Mouse (Mus musculus) intestine, postnatal 0 days (tissue): ENCODE results near the gene Mark3. TPM values are rescaled to one million over a fixed set of nuclear protein-coding genes. Genes with fewer than 3 reads are reported as not detected.

Experiments used
- ATAC-seq: fragments of 200-750 bp; cut with Nextera tagmentation; 2 replicates; pipeline ENCODE4 v1.8.0; 2017; ENCODE audit warnings: mild to moderate bottlenecking, moderate TSS enrichment, moderate library complexity
- H3K27ac ChIP-seq: fragments of 300-500 bp; sonication (generic); 2 replicates; pipeline ENCODE4 v1.5.1; 2014; ENCODE audit warnings: mild to moderate bottlenecking, low read depth, low read length, moderate library complexity
- H3K27me3 ChIP-seq: fragments of 300-500 bp; sonication (generic); replicated peaks from 2 replicates; pipeline ENCODE4 v1.6.1; 2014; ENCODE audit warnings: low read length, mixed read lengths; ENCODE audit not compliant: control insufficient read depth, insufficient read depth
- H3K36me3 ChIP-seq: fragments of 300-500 bp; sonication (generic); 2 replicates; pipeline ENCODE4 v1.6.1; 2014; ENCODE audit warnings: mild to moderate bottlenecking, moderate library complexity; ENCODE audit not compliant: control insufficient read depth, insufficient read depth
- H3K4me1 ChIP-seq: fragments of 300-500 bp; sonication (generic); replicated peaks from 2 replicates; pipeline ENCODE4 v1.6.1; 2014; ENCODE audit warnings: antibody characterized with exemption, low read length, mixed read lengths; ENCODE audit not compliant: control insufficient read depth, insufficient read depth
- H3K4me2 ChIP-seq: fragments of 300-500 bp; sonication (generic); replicated peaks from 2 replicates; pipeline ENCODE4 v1.6.1; 2014; ENCODE audit warnings: low read depth, mild to moderate bottlenecking, moderate library complexity
- H3K4me3 ChIP-seq: fragments of 300-500 bp; sonication (generic); 2 replicates; pipeline ENCODE4 v1.5.1; 2014; ENCODE audit warnings: low read depth, low read length
- H3K9ac ChIP-seq: fragments of 300-500 bp; sonication (generic); 2 replicates; pipeline ENCODE4 v1.6.1; 2014; ENCODE audit warnings: mild to moderate bottlenecking, low read depth, low read length
- H3K9me3 ChIP-seq: fragments of 300-500 bp; sonication (generic); 2 replicates; pipeline ENCODE4 v1.6.1; 2016; ENCODE audit warnings: mixed run types; ENCODE audit not compliant: control insufficient read depth
- CTCF ChIP-seq: sonication (generic); IDR thresholded peaks from 2 replicates; pipeline ENCODE4 v1.5.1; 2016; ENCODE audit warnings: low read depth, mild to moderate bottlenecking, control low read depth, antibody characterized with exemption, moderate library complexity
- WGBS: fragments of 180-500 bp; shearing (Covaris S2); extraction: QIAGEN DNeasy Blood & Tissue Kit; methylation state at CpG from one replicate; pipeline ENCODE4 v1.1.7; 2014; 5-methylcytosine and 5-hydroxymethylcytosine counted together
- polyA plus RNA-seq: library from polyadenylated mRNA; unstranded; fragments of >200 nt; fragmentation: Nextera tagmentation; extraction: Ambion mirVana; gene quantifications from 2 replicates; pipeline ENCODE4 v1.2.1, GENCODE M21; 2015

The Mark3 gene
- polyA plus RNA-seq, 1 experiment from 2014 or later: 24.7 TPM

DNA sequence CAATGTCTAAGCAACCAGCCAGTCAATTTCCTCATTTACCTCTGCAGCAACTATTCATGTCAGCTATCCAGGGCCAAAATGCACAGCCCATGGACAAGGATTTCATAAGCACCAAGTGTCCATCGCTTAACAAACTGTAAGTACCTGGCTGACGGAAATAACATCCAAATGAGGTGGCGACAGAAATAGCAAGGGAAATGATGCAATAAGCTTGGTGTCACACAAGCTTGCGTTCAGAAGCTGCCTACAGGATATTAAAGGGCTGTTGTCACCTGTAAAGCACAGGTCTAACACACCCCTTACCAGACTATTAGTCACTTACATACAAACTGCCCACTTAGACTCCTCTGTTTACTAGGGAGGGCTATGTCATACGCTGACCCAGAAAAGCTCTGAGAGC, 38.6 kb upstream of the Mark3 start:
- 0 out of 2 replicates have a peak overlapping the region, but pooled peaks have one; percentile 37 for H3K27ac ChIP-seq

DNA sequence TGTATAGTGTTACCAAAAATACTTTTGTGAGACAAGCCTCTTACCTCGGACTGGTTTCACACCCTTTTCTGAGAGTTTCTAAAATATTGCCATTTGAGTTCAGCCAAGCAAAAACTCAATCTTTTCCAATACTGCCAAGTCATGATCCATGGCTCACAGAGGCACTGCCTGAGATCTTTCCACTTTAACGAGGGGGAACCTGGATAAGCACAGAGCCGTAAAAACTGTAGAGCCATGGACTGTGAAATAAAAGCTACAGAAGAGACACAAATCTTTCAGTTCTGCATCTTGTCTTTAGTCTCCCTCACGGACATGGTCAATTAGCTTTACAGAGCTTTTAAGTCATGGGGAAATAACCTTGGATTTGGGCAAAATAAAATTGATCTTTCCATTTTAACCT, 37.6 kb upstream of the Mark3 start:
- Histone ChIP-seq H3K4me1 (0 out of 2 replicates have a peak, but pooled peaks cover 9% of the 10 kb centered on the region), H3K9me3 (no peaks in the 10 kb centered on the region), H3K27me3 (no peaks in the 10 kb centered on the region), H3K4me2 (peak overlapping the region; percentile 82), H3K4me3 (peak overlapping the region; percentile 88), H3K36me3 (peaks cover 25% of the 10 kb centered on the region), H3K27ac (peak overlapping the region; percentile 94), H3K9ac (peak overlapping the region; percentile 98)
- TF ChIP-seq CTCF: no peak
- ATAC-seq: no peak
- 37% methylated on average over 4 of the region's 4 CpGs for WGBS

More for the DNA sequence above, 38.6 kb upstream of the Mark3 start:
- Histone ChIP-seq H3K4me2 (peak overlapping the region; percentile 14; the same call in 1 of the 2 replicates), H3K9ac (no peak overlapping the region), H3K36me3 (peaks cover 15% of the 10 kb centered on the region), H3K9me3 (no peaks in the 10 kb centered on the region), H3K4me3 (no peak overlapping the region), H3K27me3 (no peaks in the 10 kb centered on the region), H3K4me1 (0 out of 2 replicates have a peak, but pooled peaks cover 9% of the 10 kb centered on the region)
- no peak for ATAC-seq
- no peak for TF ChIP-seq CTCF
- WGBS: 49% methylated on average over 5 of the region's 5 CpGs

DNA sequence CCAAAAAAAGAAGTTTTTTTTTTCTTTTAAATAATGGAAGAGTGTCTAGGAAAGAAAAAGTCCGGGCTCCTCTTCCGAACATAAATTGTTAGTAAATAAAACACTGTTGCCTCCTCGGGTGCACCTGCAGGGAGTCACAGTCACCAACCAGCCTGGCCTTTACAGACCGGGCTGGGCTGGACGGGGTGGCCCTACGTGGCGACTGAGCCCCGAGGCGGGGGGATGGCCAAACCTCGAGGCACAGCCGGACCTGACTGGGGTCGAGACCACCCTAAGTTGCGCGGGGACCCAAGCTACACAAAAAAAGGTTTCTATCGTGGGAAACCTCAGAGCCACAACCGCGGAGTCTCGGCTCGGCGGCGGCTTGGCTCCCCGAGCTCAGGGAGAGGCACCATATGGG, 37.0 kb upstream of the Mark3 start:
- TF ChIP-seq CTCF: no peak
- Histone ChIP-seq H3K27ac (peak overlapping the region; percentile 94), H3K4me1 (0 out of 2 replicates have a peak, but pooled peaks cover 9% of the 10 kb centered on the region), H3K4me3 (peak overlapping the region; percentile 88), H3K4me2 (peak overlapping the region; percentile 82), H3K36me3 (peaks cover 31% of the 10 kb centered on the region), H3K9ac (peak overlapping the region; percentile 98), H3K9me3 (no peaks in the 10 kb centered on the region), H3K27me3 (no peaks in the 10 kb centered on the region)
- 0 out of 2 replicates have a peak, but pooled peaks have one; percentile 12 for ATAC-seq
- 0% methylated on average over 22 of the region's 22 CpGs for WGBS

DNA sequence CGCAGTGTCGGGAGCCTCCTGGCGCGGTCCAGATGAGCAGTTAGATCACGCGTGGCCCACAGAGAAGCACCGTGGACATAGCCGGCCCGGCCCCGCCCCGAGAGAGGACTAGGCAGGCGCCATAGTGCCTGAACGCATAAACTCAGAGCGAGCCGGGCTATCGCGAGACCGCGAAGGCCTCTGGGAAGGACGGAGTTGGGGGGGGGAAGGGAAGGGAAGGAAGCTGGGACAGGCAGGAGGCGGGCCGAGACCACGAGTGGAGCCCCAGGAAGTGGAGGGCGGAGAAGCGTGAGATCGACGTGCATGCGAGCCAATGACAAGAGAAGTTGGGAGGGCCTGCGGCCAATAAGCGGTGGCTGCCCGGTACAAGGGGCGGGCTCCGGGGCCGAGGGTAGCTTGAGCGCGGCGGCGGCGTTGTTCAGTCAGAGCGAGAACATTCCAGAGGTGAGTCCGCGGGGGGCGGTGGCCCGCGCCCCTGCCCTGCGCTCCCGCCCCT, 36.5 kb upstream of the Mark3 start, which contains the start of gene Eif5:
TSS of gene Eif5 (plus strand) at position 221 of the 496 bp plus-strand sequence.
- Histone ChIP-seq H3K9ac (peak within 1 kb of the TSS; percentile 100), H3K36me3 (peaks cover 36% of the 10 kb centered on the region), H3K27me3 (no peaks in the 10 kb centered on the region), H3K4me2 (peak within 1 kb of the TSS; percentile 82), H3K27ac (peak within 1 kb of the TSS; percentile 99), H3K9me3 (no peaks in the 10 kb centered on the region), H3K4me1 (0 out of 2 replicates have a peak, but pooled peaks cover 9% of the 10 kb centered on the region), H3K4me3 (peak within 1 kb of the TSS; percentile 88)
- TF ChIP-seq CTCF: no peak
- ATAC-seq: peak; percentile 93
- WGBS: under 1% methylated on average over 46 of the region's 47 CpGs

DNA sequence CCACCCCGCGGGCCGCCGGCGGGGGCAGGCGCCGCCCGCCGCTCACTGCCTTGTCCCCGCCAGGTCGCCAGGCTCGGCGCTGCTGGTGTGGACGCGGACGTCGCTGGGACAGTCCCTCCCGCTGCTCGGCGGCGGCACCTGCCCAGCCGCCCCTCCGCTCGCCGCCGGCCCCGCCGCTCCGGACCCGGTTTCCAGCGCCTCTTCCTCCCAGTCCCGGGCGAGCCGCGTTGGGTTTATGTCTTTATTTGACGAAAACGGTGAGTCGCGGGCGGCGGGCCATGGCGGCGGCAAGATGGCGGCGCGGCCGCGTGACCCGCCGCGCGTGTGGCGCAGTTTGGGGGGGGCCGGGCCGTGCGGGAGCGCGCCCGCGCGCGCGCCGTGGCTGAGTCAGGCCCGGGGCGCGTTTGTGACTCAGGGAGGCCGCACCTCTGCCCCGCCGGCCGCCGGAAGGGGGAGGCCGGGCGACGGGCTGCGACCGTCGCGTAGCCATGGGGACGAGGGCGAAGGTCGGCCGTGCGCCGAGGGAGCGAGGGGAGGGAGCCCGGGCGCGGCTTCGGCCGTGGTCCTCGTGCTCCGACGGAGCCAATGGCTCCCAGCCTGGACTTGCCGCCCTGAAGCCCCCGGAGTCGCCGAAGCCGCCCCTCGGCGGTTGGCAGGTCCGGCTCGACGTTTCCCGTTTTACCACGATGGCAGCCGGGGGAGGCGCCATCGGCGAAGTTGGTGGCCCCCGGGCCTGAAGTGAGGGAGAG, 35.9 kb upstream of the Mark3 start:
- peak overlapping the region; percentile 82 for H3K4me2 ChIP-seq
- peak overlapping the region; percentile 88 for H3K4me3 ChIP-seq
- H3K27ac ChIP-seq: peak overlapping the region; percentile 99
- H3K4me1 ChIP-seq: 0 out of 2 replicates have a peak, but pooled peaks cover 9% of the 10 kb centered on the region
- peak; percentile 84 for ATAC-seq
- no peaks in the 10 kb centered on the region for H3K9me3 ChIP-seq
- peak; percentile 34 for TF ChIP-seq CTCF
- H3K9ac ChIP-seq: peak overlapping the region; percentile 100
- no peaks in the 10 kb centered on the region for H3K27me3 ChIP-seq
- peaks cover 42% of the 10 kb centered on the region for H3K36me3 ChIP-seq
- under 1% methylated on average over 90 of the region's 111 CpGs for WGBS

DNA sequence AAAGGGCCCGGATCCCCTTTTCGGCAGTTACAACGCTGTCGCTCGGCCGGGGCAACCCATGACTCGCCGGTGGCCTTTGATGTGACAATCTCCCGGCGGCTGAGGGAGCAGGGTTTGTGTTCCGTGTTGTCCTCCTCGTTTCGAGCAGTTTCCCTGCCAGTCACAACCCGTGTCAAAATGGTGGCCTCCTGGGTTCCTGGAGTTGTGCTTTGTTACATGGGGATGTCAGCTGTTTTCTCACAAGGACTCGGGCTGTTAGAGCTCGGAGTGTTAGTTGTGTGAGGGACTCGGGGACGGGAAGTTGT, 35.3 kb upstream of the Mark3 start:
- TF ChIP-seq CTCF: no peak
- Histone ChIP-seq H3K27ac (peak overlapping the region; percentile 99), H3K9ac (peak overlapping the region; percentile 100), H3K4me1 (0 out of 2 replicates have a peak, but pooled peaks cover 9% of the 10 kb centered on the region), H3K27me3 (no peaks in the 10 kb centered on the region), H3K36me3 (peaks cover 48% of the 10 kb centered on the region), H3K4me2 (peak overlapping the region; percentile 82), H3K4me3 (peak overlapping the region; percentile 88), H3K9me3 (no peaks in the 10 kb centered on the region)
- ATAC-seq: no peak
- under 1% methylated on average over 18 of the region's 18 CpGs for WGBS
